Mouse (Mus musculus) heart, embryonic 14.5 days (tissue): ENCODE data around the gene Ntng1. TPM values are rescaled to one million over a fixed set of nuclear protein-coding genes. Genes with fewer than 3 reads are reported as not detected.

Experiments used
- ATAC-seq: fragments of 200-750 bp; cut with Nextera tagmentation; 2 replicates; pipeline ENCODE4 v1.8.0; 2017; ENCODE audit warnings: low read depth, moderate TSS enrichment; ENCODE audit not compliant: insufficient number of reproducible peaks, insufficient read depth, low FRiP score
- H3K27ac ChIP-seq, 2 experiments: fragments of 200-500 bp in 1 of 2; fragments of 300-500 bp in 1 of 2; sonication (generic) in 1 of 2; replicated peaks in 1 of 2; 2 replicates each; pipeline ENCODE4 v1.5.1; 2012 to 2014; ENCODE audit warnings: low read depth in 2 of 2, low read length in 2 of 2, control low read depth in 1 of 2, mild to moderate bottlenecking in 1 of 2, mixed read lengths in 1 of 2; ENCODE audit not compliant: control insufficient read depth in 1 of 2, insufficient read depth in 1 of 2
- H3K27me3 ChIP-seq: fragments of 300-500 bp; sonication (generic); 2 replicates; pipeline ENCODE4 v1.6.1; 2014; ENCODE audit warnings: mild to moderate bottlenecking, low read length, control low read depth; ENCODE audit not compliant: control insufficient read depth, insufficient read depth
- H3K36me3 ChIP-seq: fragments of 300-500 bp; sonication (generic); 2 replicates; pipeline ENCODE4 v1.6.1; 2014; ENCODE audit warnings: mild to moderate bottlenecking, control low read depth, low read length, mixed read lengths; ENCODE audit not compliant: control insufficient read depth, insufficient read depth
- H3K4me1 ChIP-seq, 2 experiments: fragments of 200-500 bp in 1 of 2; fragments of 300-500 bp in 1 of 2; sonication (generic) in 1 of 2; 2 replicates each; pipeline ENCODE4 v1.6.1; 2012 to 2014; ENCODE audit warnings: low read length in 2 of 2, control low read depth in 1 of 2, mixed read lengths in 1 of 2; ENCODE audit not compliant: control insufficient read depth in 2 of 2, insufficient read depth in 2 of 2
- H3K4me2 ChIP-seq: fragments of 300-500 bp; sonication (generic); 2 replicates; pipeline ENCODE4 v1.6.1; 2014; ENCODE audit warnings: mild to moderate bottlenecking, low read length
- H3K4me3 ChIP-seq, 2 experiments: fragments of 200-500 bp in 1 of 2; fragments of 300-500 bp in 1 of 2; sonication (generic) in 1 of 2; 2 replicates each; pipeline ENCODE4 v1.5.1; 2012 to 2014; ENCODE audit warnings: low read length in 2 of 2, mild to moderate bottlenecking in 2 of 2, control low read depth in 1 of 2, low read depth in 1 of 2, moderate library complexity in 1 of 2; ENCODE audit not compliant: control insufficient read depth in 1 of 2, insufficient read depth in 1 of 2
- H3K9ac ChIP-seq: fragments of 300-500 bp; sonication (generic); 2 replicates; pipeline ENCODE4 v1.6.1; 2014; ENCODE audit warnings: mild to moderate bottlenecking, low read length
- H3K9me3 ChIP-seq: fragments of 300-500 bp; sonication (generic); 2 replicates; pipeline ENCODE4 v1.6.1; 2016; ENCODE audit warnings: low read length, control low read depth; ENCODE audit not compliant: control insufficient read depth
- WGBS: fragments of 180-500 bp; shearing (Covaris S2); extraction: QIAGEN DNeasy Blood & Tissue Kit; methylation state at CpG from one replicate; pipeline ENCODE4 v1.1.7; 2014; 5-methylcytosine and 5-hydroxymethylcytosine counted together
- polyA plus RNA-seq: library from polyadenylated mRNA; unstranded; fragments of >200 nt; fragmentation: Nextera tagmentation; extraction: Ambion mirVana; gene quantifications from 2 replicates; pipeline ENCODE4 v1.2.1, GENCODE M21; 2014

Ntng1 gene
- polyA plus RNA-seq, 1 experiment from 2014 or later = 0.26 TPM

- ATAC-seq = no peak
Measured at GRCm38 (mm10) chr3:109854449-109855155, 289.2 kb downstream of the Ntng1 start.

GRCm38 (mm10) chr3:109846660-109847059 lies 297.2 kb downstream of the Ntng1 start:
- ATAC-seq = no peak
- no peaks in the 10 kb centered on the region for H3K4me1 ChIP-seq
- no peak overlapping the region for H3K27ac ChIP-seq
- no peak overlapping the region for H3K4me2 ChIP-seq
- no peaks in the 10 kb centered on the region for H3K36me3 ChIP-seq
- no peaks in the 10 kb centered on the region for H3K9me3 ChIP-seq
- WGBS = 80% methylated on average over 4 of the region's 4 CpGs
- H3K9ac ChIP-seq = no peak overlapping the region
- no peak overlapping the region for H3K4me3 ChIP-seq
- no peaks in the 10 kb centered on the region for H3K27me3 ChIP-seq

More at GRCm38 (mm10) chr3:109854449-109855155, 289.2 kb downstream of the Ntng1 start:
- Histone ChIP-seq H3K4me2 (no peak overlapping the region), H3K9me3 (no peaks in the 10 kb centered on the region), H3K36me3 (no peaks in the 10 kb centered on the region), H3K27me3 (no peaks in the 10 kb centered on the region), H3K4me1 (no peaks in the 10 kb centered on the region), H3K9ac (no peak overlapping the region), H3K4me3 (no peak overlapping the region), H3K27ac (no peak overlapping the region)
- WGBS = 82% methylated on average over 9 of the region's 9 CpGs

- H3K4me1 ChIP-seq = no peaks in the 10 kb centered on the region
- H3K27ac ChIP-seq = no peak overlapping the region
- H3K9me3 ChIP-seq = no peaks in the 10 kb centered on the region
- H3K4me2 ChIP-seq = no peak overlapping the region
- WGBS = 90% methylated on average over 1 of the region's 1 CpGs
- no peak overlapping the region for H3K4me3 ChIP-seq
- ATAC-seq = no peak
- no peaks in the 10 kb centered on the region for H3K36me3 ChIP-seq
- H3K9ac ChIP-seq = no peak overlapping the region
- H3K27me3 ChIP-seq = no peaks in the 10 kb centered on the region
Measured at GRCm38 (mm10) chr3:109825806-109826205, 318.0 kb downstream of the Ntng1 start.

GRCm38 (mm10) chr3:109822803-109823474 lies 320.9 kb downstream of the Ntng1 start:
- H3K36me3 ChIP-seq = no peaks in the 10 kb centered on the region
- no peaks in the 10 kb centered on the region for H3K27me3 ChIP-seq
- no peak overlapping the region for H3K4me2 ChIP-seq
- no peak overlapping the region for H3K4me3 ChIP-seq
- no peaks in the 10 kb centered on the region for H3K9me3 ChIP-seq
- no peak overlapping the region for H3K27ac ChIP-seq
- H3K4me1 ChIP-seq = no peaks in the 10 kb centered on the region
- WGBS = 79% methylated on average over 2 of the region's 2 CpGs
- no peak for ATAC-seq
- H3K9ac ChIP-seq = no peak overlapping the region

- ATAC-seq = no peak
Measured at GRCm38 (mm10) chr3:109818821-109819685, 324.8 kb downstream of the Ntng1 start.

GRCm38 (mm10) chr3:109809065-109809464 lies 334.7 kb downstream of the Ntng1 start:
- Histone ChIP-seq H3K4me3 (no peak overlapping the region), H3K9me3 (no peaks in the 10 kb centered on the region), H3K27ac (no peak overlapping the region), H3K27me3 (no peaks in the 10 kb centered on the region), H3K4me1 (no peaks in the 10 kb centered on the region), H3K36me3 (no peaks in the 10 kb centered on the region), H3K9ac (no peak overlapping the region), H3K4me2 (no peak overlapping the region)
- WGBS = 97% methylated on average over 1 of the region's 1 CpGs
- no peak for ATAC-seq

More at GRCm38 (mm10) chr3:109818821-109819685, 324.8 kb downstream of the Ntng1 start:
- Histone ChIP-seq H3K27ac (no peak overlapping the region), H3K9me3 (no peaks in the 10 kb centered on the region), H3K36me3 (no peaks in the 10 kb centered on the region), H3K27me3 (no peaks in the 10 kb centered on the region), H3K9ac (no peak overlapping the region), H3K4me1 (no peaks in the 10 kb centered on the region), H3K4me3 (no peak overlapping the region), H3K4me2 (no peak overlapping the region)
- 63% methylated on average over 2 of the region's 2 CpGs for WGBS

- no peak overlapping the region for H3K27ac ChIP-seq
- WGBS = 73% methylated on average over 6 of the region's 6 CpGs
- no peak overlapping the region for H3K4me3 ChIP-seq
- H3K4me1 ChIP-seq = no peaks in the 10 kb centered on the region
- no peaks in the 10 kb centered on the region for H3K36me3 ChIP-seq
- no peak for ATAC-seq
- H3K9me3 ChIP-seq = no peaks in the 10 kb centered on the region
- H3K4me2 ChIP-seq = no peak overlapping the region
- H3K9ac ChIP-seq = no peak overlapping the region
- H3K27me3 ChIP-seq = no peaks in the 10 kb centered on the region
Measured at GRCm38 (mm10) chr3:109807211-109807934, 336.4 kb downstream of the Ntng1 start.
